Mouse (Mus musculus): Measurements from ENCODE around the gene Qtrt2. TPM values are rescaled to one million over a fixed set of nuclear protein-coding genes. Genes with fewer than 3 reads are reported as not detected.

Gene Qtrt2
- polyA plus RNA-seq, 1 experiment from 2014 or later, result 13.4 TPM

Other genes with a start within 250 kb of the Qtrt2 start
- not detected in 2 replicates for gene Drd3, start 172.8 kb downstream of the Qtrt2 start, polyA plus RNA-seq (2016; fragmentation: Nextera tagmentation; extraction: Ambion mirVana)
- 5.3 and 5.5 TPM in 2 replicates for gene Ccdc191, start 37.0 kb downstream of the Qtrt2 start, polyA plus RNA-seq (2016; fragmentation: Nextera tagmentation; extraction: Ambion mirVana)
- 0.48 and 0.66 TPM in 2 replicates for gene Zdhhc23, start 53.0 kb upstream of the Qtrt2 start, polyA plus RNA-seq (2016; fragmentation: Nextera tagmentation; extraction: Ambion mirVana)
- gene Gramd1c, start 136.5 kb upstream of the Qtrt2 start, polyA plus RNA-seq (2016; fragmentation: Nextera tagmentation; extraction: Ambion mirVana), result 3.4 and 3.7 TPM in 2 replicates
- 27.2 and 28.0 TPM in 2 replicates for gene Atp6v1a, start 212.9 kb upstream of the Qtrt2 start, polyA plus RNA-seq (2016; fragmentation: Nextera tagmentation; extraction: Ambion mirVana)
- gene Naa50, start 213.0 kb upstream of the Qtrt2 start, polyA plus RNA-seq (2016; fragmentation: Nextera tagmentation; extraction: Ambion mirVana), result 129 and 132 TPM in 2 replicates
- 2.5 and 2.9 TPM in 2 replicates for gene Usf3, start 246.4 kb upstream of the Qtrt2 start, polyA plus RNA-seq (2016; fragmentation: Nextera tagmentation; extraction: Ambion mirVana)